Mouse (Mus musculus): ENCODE data around the gene Srgap3. TPM values are rescaled to one million over a fixed set of nuclear protein-coding genes. Genes with fewer than 3 reads are reported as not detected.

Srgap3 gene
- polyA plus RNA-seq (2015; fragmentation: Nextera tagmentation; extraction: Ambion mirVana): 3.2 and 4.6 TPM in 2 replicates

DNA sequence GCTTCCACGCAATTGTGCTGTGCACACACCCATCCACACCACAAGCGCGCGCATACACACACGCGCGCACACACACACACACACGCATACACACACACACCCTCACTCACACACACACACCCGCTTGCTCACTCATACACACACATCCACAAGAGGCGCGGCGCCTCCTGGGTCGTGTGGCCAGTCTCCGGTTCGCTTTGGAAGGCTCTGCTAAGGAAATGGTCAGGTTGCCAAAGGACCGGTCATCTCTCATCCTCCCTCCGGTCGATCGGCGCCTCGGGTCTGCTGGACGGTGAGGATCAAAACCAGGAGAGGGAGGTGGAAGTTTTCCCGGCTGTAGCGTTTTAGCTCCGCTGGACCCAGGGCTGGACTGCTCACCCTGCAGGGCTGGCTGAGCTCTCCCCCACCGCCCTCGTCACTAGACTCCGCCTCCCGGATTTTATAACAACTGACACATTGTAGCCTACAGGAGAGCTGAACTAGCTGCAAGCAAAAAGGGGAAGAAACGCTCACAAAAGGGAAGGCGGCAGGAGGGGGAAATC, at the start of gene Srgap3:
TSS of gene Srgap3 (minus strand) at position 372 of the 542 bp plus-strand sequence.

GRCm38 (mm10) chr6:112696056-112696950, 250.8 kb downstream of the Srgap3 start, which contains the start of gene Rad18:
Gene Rad18 (minus strand): TSS chr6:112696686.

Other genes with a start within 250 kb of the Srgap3 start
- 38.0 and 52.7 TPM in 2 replicates for gene Thumpd3, start 99.0 kb upstream of the Srgap3 start, polyA plus RNA-seq (2015; fragmentation: Nextera tagmentation; extraction: Ambion mirVana)
- gene Setd5, start 130.1 kb upstream of the Srgap3 start, polyA plus RNA-seq (2015; fragmentation: Nextera tagmentation; extraction: Ambion mirVana): 35.5 and 55.9 TPM in 2 replicates
- gene Lhfpl4, start 248.1 kb upstream of the Srgap3 start, polyA plus RNA-seq (2015; fragmentation: Nextera tagmentation; extraction: Ambion mirVana): 4.2 and 6.2 TPM in 2 replicates

All from adrenal gland, postnatal 0 days (tissue).